9 mouse cellular contexts compared by ENCODE assay signal in the genomic region with DNA sequence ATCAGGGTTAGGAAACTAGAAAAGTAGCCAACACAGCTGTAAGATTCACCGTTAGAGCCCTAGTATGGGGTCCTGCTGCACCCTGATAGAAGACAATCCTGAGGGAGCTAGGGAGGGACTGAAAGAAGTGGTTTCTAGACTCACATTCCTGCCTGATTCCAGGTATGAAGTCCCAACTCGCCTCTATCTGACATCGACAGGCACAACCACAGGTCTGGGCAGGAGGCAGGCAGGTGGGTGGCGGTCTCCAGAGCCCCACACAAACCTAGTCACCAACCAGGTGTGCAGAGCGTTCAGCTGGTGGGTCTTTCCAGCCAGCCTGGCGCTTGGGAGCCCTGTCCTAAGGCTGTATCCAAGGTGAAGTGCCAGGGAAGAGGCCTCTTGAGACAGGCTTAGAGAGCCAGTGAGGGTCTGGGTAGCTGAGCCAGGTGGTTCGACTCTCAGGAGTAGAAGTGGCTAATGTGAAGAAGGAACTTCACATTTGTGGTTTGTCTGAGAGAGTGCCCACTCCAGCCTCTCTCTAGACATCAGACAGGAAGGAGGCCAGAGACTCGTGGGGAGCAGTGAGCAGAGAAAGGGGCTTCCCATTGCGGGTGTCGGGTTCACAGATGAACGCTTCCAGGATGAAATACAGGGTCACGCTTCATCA. TPM values are rescaled to one million over a fixed set of nuclear protein-coding genes. Genes with fewer than 3 reads are reported as not detected.
DNase-seq lines count a peak whose midpoint lies in the region; ATAC-seq and TF ChIP-seq lines count a peak whose summit lies in the region.
"Had no signal": no experiment of that assay in that cellular context is flagged by ENCODE, and none has a peak within 500 bp of the region (broad histone marks: within the 10 kb centered on the region; RNA-seq: fewer than 3 reads in every experiment).

No protein-coding gene starts in this region.

- 72% methylated on average over 12 of the region's 12 CpGs for WGBS in hindbrain, embryonic 16.5 days
- 76% methylated on average over 12 of the region's 12 CpGs for WGBS in hindbrain, embryonic 13.5 days
- WGBS in forebrain, embryonic 15.5 days, result 85% methylated on average over 12 of the region's 12 CpGs

- H3K36me3 ChIP-seq in hindbrain, embryonic 16.5 days (ENCODE audit: control insufficient read depth, insufficient read depth, low read length), result no peaks in the 10 kb centered on the region
- no peaks in the 10 kb centered on the region for H3K36me3 ChIP-seq in hindbrain, embryonic 13.5 days
- no peaks in the 10 kb centered on the region for H3K36me3 ChIP-seq in CH12.LX (replicated peaks in 1 of 2; ENCODE audit: control insufficient read depth in 1 of 2, insufficient read depth in 1 of 2, low read length in 1 of 2)
- no peaks in the 10 kb centered on the region for H3K36me3 ChIP-seq in forebrain, embryonic 15.5 days

- no peak for ATAC-seq in hindbrain, embryonic 16.5 days
- no peak for ATAC-seq in hindbrain, embryonic 13.5 days (ENCODE audit: low FRiP score)
- no peak for ATAC-seq in forebrain, embryonic 15.5 days (replicated peaks)

- TF ChIP-seq CTCF in CH12.LX (conservative IDR thresholded peaks at IDR 0.05 in 1 of 2, IDR thresholded peaks at IDR 0.05 in 1 of 2; ENCODE audit: low read depth in 2 of 2, low read length in 2 of 2), result no peak

- dilution Hi-C loops in CH12.LX (cut with MboI; ENCODE audit: extremely low pct_ligation_motif_present, extremely low pct_unique_long_range_greater_than_20kb, low sequenced_read_pairs), result no loop called here

- peak; percentile 67 for DNase-seq in CH12.LX (ENCODE audit: extremely low read depth)
- peak; percentile 57 for DNase-seq in lung, postnatal 14 days
- no peak for DNase-seq in frontal cortex, postnatal 14 days (ENCODE audit: low spot score in 2 of 2)
- no peak for DNase-seq in right cerebral cortex, adult 2 months (ENCODE audit: low spot score in 2 of 2)
- DNase-seq in retina, embryonic 14.5 days (ENCODE audit: low spot score), result no peak
- DNase-seq: layer of hippocampus, postnatal 36 days had no signal

- TF ChIP-seq POLR2A in CH12.LX (IDR thresholded peaks at IDR 0.05; ENCODE audit: low read depth, low read length), result no peak

- TF ChIP-seq RAD21 in CH12.LX (IDR thresholded peaks at IDR 0.05; ENCODE audit: low read depth, low read length), result no peak

- peak overlapping the region; percentile 86 for H3K27ac ChIP-seq in hindbrain, embryonic 16.5 days (ENCODE audit: low read depth, low read length)
- no peak overlapping the region; the same call in 1 of the 2 replicates for H3K27ac ChIP-seq in hindbrain, embryonic 13.5 days
- H3K27ac ChIP-seq in CH12.LX (ENCODE audit: insufficient read depth, low read depth), result no peak overlapping the region
- H3K27ac ChIP-seq in forebrain, embryonic 15.5 days (replicated peaks), result peak overlapping the region; percentile 98

- H3K27me3 ChIP-seq in hindbrain, embryonic 16.5 days (replicated peaks; ENCODE audit: control insufficient read depth, insufficient read depth, low read length), result no peaks in the 10 kb centered on the region
- H3K27me3 ChIP-seq in hindbrain, embryonic 13.5 days, result no peaks in the 10 kb centered on the region
- H3K27me3 ChIP-seq in CH12.LX (replicated peaks), result peaks cover 27% of the 10 kb centered on the region
- H3K27me3 ChIP-seq in forebrain, embryonic 15.5 days, result no peaks in the 10 kb centered on the region

- H3K9ac ChIP-seq in hindbrain, embryonic 16.5 days (ENCODE audit: low read depth, low read length), result no peak overlapping the region
- no peak overlapping the region; the same call in 1 of the 2 replicates for H3K9ac ChIP-seq in hindbrain, embryonic 13.5 days
- H3K9ac ChIP-seq in CH12.LX (ENCODE audit: insufficient read depth, low read depth), result no peak overlapping the region
- H3K9ac ChIP-seq in forebrain, embryonic 15.5 days (replicated peaks), result no peak overlapping the region

- in situ Hi-C loops in CH12.LX (cut with MboI; ENCODE audit: low pct_ligation_motif_present, low pct_unique_long_range_greater_than_20kb, low sequenced_read_pairs), result loop anchor here (25.0 kb wide), 1 partner anchor 275 kb away; a partner anchor contains a TSS

- H3K4me2 ChIP-seq in hindbrain, embryonic 16.5 days (ENCODE audit: low read length), result no peak overlapping the region
- no peak overlapping the region for H3K4me2 ChIP-seq in hindbrain, embryonic 13.5 days
- 0 out of 2 replicates have a peak overlapping the region, but pooled peaks have one; percentile 9 for H3K4me2 ChIP-seq in CH12.LX (ENCODE audit: insufficient read depth, low read depth, poor library complexity, severe bottlenecking)
- H3K4me2 ChIP-seq in forebrain, embryonic 15.5 days (replicated peaks), result no peak overlapping the region

- no peak overlapping the region for H3K4me3 ChIP-seq in hindbrain, embryonic 16.5 days (ENCODE audit: low read length)
- H3K4me3 ChIP-seq in hindbrain, embryonic 13.5 days, result no peak overlapping the region
- H3K4me3 ChIP-seq in CH12.LX (replicated peaks in 1 of 3; ENCODE audit: low read depth in 2 of 3, low read length in 2 of 3, poor library complexity in 1 of 3), result peak overlapping the region in 1 of 3 experiments; percentile 11
- H3K4me3 ChIP-seq in forebrain, embryonic 15.5 days, result no peak overlapping the region

- TF ChIP-seq EP300 in CH12.LX (IDR thresholded peaks at IDR 0.05; ENCODE audit: low read length), result peak; percentile 77

- peaks cover 27% of the 10 kb centered on the region for H3K4me1 ChIP-seq in hindbrain, embryonic 16.5 days (ENCODE audit: control insufficient read depth, insufficient read depth, low read depth, low read length)
- H3K4me1 ChIP-seq in hindbrain, embryonic 13.5 days (replicated peaks), result peaks cover 43% of the 10 kb centered on the region
- peaks cover 44 to 48% of the 10 kb centered on the region in 2 experiments for H3K4me1 ChIP-seq in CH12.LX (ENCODE audit: control insufficient read depth in 1 of 2, insufficient read depth in 2 of 2)
- H3K4me1 ChIP-seq in forebrain, embryonic 15.5 days, result peaks cover 36% of the 10 kb centered on the region

- no peaks in the 10 kb centered on the region for H3K9me3 ChIP-seq in hindbrain, embryonic 16.5 days (ENCODE audit: control insufficient read depth, low read length)
- no peaks in the 10 kb centered on the region for H3K9me3 ChIP-seq in hindbrain, embryonic 13.5 days
- H3K9me3 ChIP-seq in CH12.LX (replicated peaks; ENCODE audit: low read length), result no peaks in the 10 kb centered on the region
- H3K9me3 ChIP-seq in forebrain, embryonic 15.5 days, result no peaks in the 10 kb centered on the region

- H3K79me2 ChIP-seq in CH12.LX (replicated peaks; ENCODE audit: control insufficient read depth, extremely low read depth, insufficient read depth, poor library complexity, severe bottlenecking), result no peaks in the 10 kb centered on the region

TF ChIP-seq in CH12.LX, 34 proteins besides CTCF, POLR2A, EP300 and RAD21 (continues in another document):
- TF ChIP-seq ZNF384 (IDR thresholded peaks at IDR 0.05; ENCODE audit: low read depth, low read length) (no peak), KAT2A (IDR thresholded peaks at IDR 0.05; ENCODE audit: insufficient replicate concordance, low read length) (no peak), USF1 (IDR thresholded peaks at IDR 0.05; ENCODE audit: low read depth, low read length) (no peak), MAZ (IDR thresholded peaks at IDR 0.05; ENCODE audit: low read depth, low read length) (no peak), RCOR1 (conservative IDR thresholded peaks at IDR 0.05; ENCODE audit: low read depth, low read length) (no peak), ZKSCAN1 (IDR thresholded peaks at IDR 0.05; ENCODE audit: borderline replicate concordance, low read depth, low read length) (no peak), TCF12 (IDR thresholded peaks at IDR 0.05; ENCODE audit: low read depth, low read length) (peak; percentile 71), BHLHE40 (IDR thresholded peaks at IDR 0.05; ENCODE audit: low read depth, low read length) (peak; percentile 77), TBP (conservative IDR thresholded peaks at IDR 0.05; ENCODE audit: low read depth, low read length) (no peak), MAFK (IDR thresholded peaks at IDR 0.05; ENCODE audit: insufficient replicate concordance, low read length) (peak; percentile 71), CHD2 (IDR thresholded peaks at IDR 0.05; ENCODE audit: low read length) (no peak), SMC3 (IDR thresholded peaks at IDR 0.05; ENCODE audit: low read depth, low read length) (no peak), SIN3A (IDR thresholded peaks at IDR 0.05; ENCODE audit: low read length) (no peak), MEF2A (IDR thresholded peaks at IDR 0.05; ENCODE audit: borderline replicate concordance, low read depth, low read length) (no peak; the same call in 1 of the 2 replicates), MXI1 (IDR thresholded peaks at IDR 0.05; ENCODE audit: low read depth, low read length) (no peak), NELFE (IDR thresholded peaks at IDR 0.05; ENCODE audit: low read depth, low read length) (no peak), IRF4 (IDR thresholded peaks at IDR 0.05; ENCODE audit: low read depth, low read length) (peak; percentile 34; the same call in 1 of the 2 replicates), CHD1 (IDR thresholded peaks at IDR 0.05; ENCODE audit: low read depth, low read length) (no peak), JUND (conservative IDR thresholded peaks at IDR 0.05; ENCODE audit: low read depth, low read length) (no peak), NRF1 (IDR thresholded peaks at IDR 0.05; ENCODE audit: low read depth, low read length) (no peak), POLR2AphosphoS2 (IDR thresholded peaks at IDR 0.05; ENCODE audit: low read depth, low read length) (no peak), JUN (IDR thresholded peaks at IDR 0.05; ENCODE audit: insufficient read depth, low read depth, low read length) (no peak), MAX (IDR thresholded peaks at IDR 0.05; ENCODE audit: low read length) (no peak)

RNA-seq across cellular contexts. Expression of a gene that starts 12.7 kb away (rescaled TPM):
- 72.1 and 72.5 TPM in 2 replicates for polyA plus RNA-seq in hindbrain, embryonic 16.5 days (2015; fragmentation: Nextera tagmentation; extraction: Ambion mirVana)
- 78.8 and 84.8 TPM in 2 replicates for polyA plus RNA-seq in hindbrain, embryonic 13.5 days (2015; fragmentation: Nextera tagmentation; extraction: Ambion mirVana)
- 42.1 and 45.0 TPM in 2 replicates for total RNA-seq in CH12.LX (2012; rRNA removed)
- 24.1 and 31.0 TPM in 2 replicates for total RNA-seq in CH12.LX (2014; rRNA removed)
- 35.7 and 36.4 TPM in 2 replicates for polyA plus RNA-seq in CH12.LX (2012; ENCODE audit: insufficient read length, low read depth)
- polyA plus RNA-seq in forebrain, embryonic 15.5 days (2015; fragmentation: Nextera tagmentation; extraction: Ambion mirVana), result 88.2 and 89.3 TPM in 2 replicates

RNA-seq across cellular contexts. Expression of a gene that starts 14.5 kb away (rescaled TPM):
- polyA plus RNA-seq in hindbrain, embryonic 16.5 days (2015; fragmentation: Nextera tagmentation; extraction: Ambion mirVana), result 11.1 TPM in 2 replicates
- polyA plus RNA-seq in hindbrain, embryonic 13.5 days (2015; fragmentation: Nextera tagmentation; extraction: Ambion mirVana), result 10.3 and 10.4 TPM in 2 replicates
- total RNA-seq in CH12.LX (2012; rRNA removed) (9.9 and 10.1 TPM in 2 replicates), CH12.LX (2014; rRNA removed) (3.3 and 4.1 TPM in 2 replicates)
- 14.1 and 17.9 TPM in 2 replicates for polyA plus RNA-seq in CH12.LX (2012; ENCODE audit: insufficient read length, low read depth)
- polyA plus RNA-seq in forebrain, embryonic 15.5 days (2015; fragmentation: Nextera tagmentation; extraction: Ambion mirVana), result 14.3 TPM in 2 replicates

Comparison
In these comparisons a context has a peak if more than half of its experiments do, and no peak if none do; other contexts are left out.
1. H3K27ac ChIP-seq: peak in hindbrain, embryonic 16.5 days (single experiment) and forebrain, embryonic 15.5 days (single experiment); none in hindbrain, embryonic 13.5 days (single experiment) and CH12.LX (single experiment).
2. DNase-seq: peak in CH12.LX (single experiment) and lung, postnatal 14 days (single experiment); none in frontal cortex, postnatal 14 days (0 of 2), right cerebral cortex, adult 2 months (0 of 2) and retina, embryonic 14.5 days (single experiment).